Mouse (Mus musculus): ENCODE results near the gene Rad9a. TPM values are rescaled to one million over a fixed set of nuclear protein-coding genes. Genes with fewer than 3 reads are reported as not detected.

The Rad9a gene
- total and polyA plus RNA-seq, 2 experiments from 2014 or later = 9.5 to 12.3 TPM

DNA sequence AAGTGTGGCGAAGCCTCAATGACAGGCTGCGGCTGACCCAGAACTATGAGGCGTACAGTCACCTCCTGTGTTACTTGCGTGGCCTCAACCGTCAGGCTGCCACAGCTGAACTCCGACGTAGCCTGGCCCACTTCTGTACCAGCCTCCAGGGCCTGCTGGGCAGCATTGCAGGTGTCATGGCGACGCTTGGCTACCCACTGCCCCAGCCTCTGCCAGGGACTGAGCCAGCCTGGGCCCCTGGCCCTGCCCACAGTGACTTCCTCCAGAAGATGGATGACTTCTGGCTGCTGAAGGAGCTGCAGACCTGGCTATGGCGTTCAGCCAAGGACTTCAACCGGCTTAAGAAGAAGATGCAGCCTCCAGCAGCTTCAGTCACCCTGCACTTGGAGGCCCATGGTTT, 20.7 kb upstream of the Rad9a start:
- Histone ChIP-seq H3K27me3 (ENCODE audit: control insufficient read depth, insufficient read depth, low read length) (no peaks in the 10 kb centered on the region), H3K4me2 (ENCODE audit: low read depth, low read length) (no peak overlapping the region), H3K36me3 (replicated peaks; ENCODE audit: control insufficient read depth, insufficient read depth, low read length) (no peaks in the 10 kb centered on the region), H3K9ac (replicated peaks; ENCODE audit: low read depth, low read length) (no peak overlapping the region), H3K27ac (ENCODE audit: low read depth) (no peak overlapping the region), H3K4me3 (ENCODE audit: low read depth, low read length) (no peak overlapping the region), H3K9me3 (replicated peaks; ENCODE audit: control insufficient read depth, low read length) (no peaks in the 10 kb centered on the region), H3K4me1 (ENCODE audit: control insufficient read depth, insufficient read depth) (peaks cover 13% of the 10 kb centered on the region; the same call in 1 of the 2 replicates)
- DNase-seq (ENCODE audit: low spot score) (no peak), ATAC-seq (ENCODE audit: insufficient read depth, low read depth) (no peak)
- TF ChIP-seq CTCF (IDR thresholded peaks at IDR 0.05; ENCODE audit: low read depth) (no peak), EP300 (IDR thresholded peaks at IDR 0.05; ENCODE audit: low read depth) (no peak)
- WGBS = 67% methylated on average over 11 of the region's 11 CpGs

- no peaks in the 10 kb centered on the region for H3K9me3 ChIP-seq (replicated peaks; ENCODE audit: control insufficient read depth, low read length)
- peaks cover 14% of the 10 kb centered on the region for H3K4me1 ChIP-seq (ENCODE audit: control insufficient read depth, insufficient read depth)
- WGBS = 32% methylated on average over 13 of the region's 14 CpGs
- 0 out of 2 replicates have a peak, but pooled peaks have one; percentile 7 for ATAC-seq (ENCODE audit: insufficient read depth, low read depth)
- H3K4me3 ChIP-seq (ENCODE audit: low read depth, low read length) = no peak overlapping the region
- no peak overlapping the region for H3K27ac ChIP-seq (ENCODE audit: low read depth)
- 0 out of 2 replicates have a peak, but pooled peaks cover 8% of the 10 kb centered on the region for H3K27me3 ChIP-seq (ENCODE audit: control insufficient read depth, insufficient read depth, low read length)
- no peak for TF ChIP-seq EP300 (IDR thresholded peaks at IDR 0.05; ENCODE audit: low read depth)
- TF ChIP-seq CTCF (IDR thresholded peaks at IDR 0.05; ENCODE audit: low read depth) = no peak
- H3K36me3 ChIP-seq (replicated peaks; ENCODE audit: control insufficient read depth, insufficient read depth, low read length) = no peaks in the 10 kb centered on the region
- no peak overlapping the region for H3K9ac ChIP-seq (replicated peaks; ENCODE audit: low read depth, low read length)
- DNase-seq (ENCODE audit: low spot score) = no peak
- peak overlapping the region; percentile 17 for H3K4me2 ChIP-seq (ENCODE audit: low read depth, low read length)
Measured at GRCm38 (mm10) chr19:4220957-4221743, 19.7 kb upstream of the Rad9a start.

DNA sequence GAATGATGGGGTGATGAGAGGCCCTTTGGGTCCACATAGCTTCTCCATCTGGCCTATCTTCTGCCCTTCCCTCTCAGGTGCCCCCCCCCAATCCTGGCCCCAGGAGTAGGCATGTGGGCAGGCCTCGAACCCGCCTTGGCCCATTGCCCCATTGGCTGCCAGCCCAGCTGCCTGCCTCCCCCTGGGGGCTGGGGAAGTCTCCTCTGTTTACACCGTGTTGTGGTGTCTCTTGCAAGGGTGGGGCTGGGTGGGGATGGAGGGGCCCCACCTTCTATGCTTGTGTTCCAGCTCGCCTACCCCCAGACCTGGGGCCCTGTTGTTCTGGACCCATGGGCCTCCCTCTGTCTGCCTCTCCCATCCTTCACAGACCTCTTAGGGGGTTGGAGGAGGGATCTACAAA, 19.0 kb upstream of the Rad9a start:
- Histone ChIP-seq H3K4me1 (ENCODE audit: control insufficient read depth, insufficient read depth) (peaks cover 21% of the 10 kb centered on the region), H3K36me3 (replicated peaks; ENCODE audit: control insufficient read depth, insufficient read depth, low read length) (no peaks in the 10 kb centered on the region), H3K4me2 (ENCODE audit: low read depth, low read length) (no peak overlapping the region), H3K9ac (replicated peaks; ENCODE audit: low read depth, low read length) (0 out of 2 replicates have a peak overlapping the region, but pooled peaks have one; percentile 18), H3K27ac (ENCODE audit: low read depth) (no peak overlapping the region), H3K27me3 (ENCODE audit: control insufficient read depth, insufficient read depth, low read length) (peaks cover 12% of the 10 kb centered on the region; the same call in 1 of the 2 replicates), H3K4me3 (ENCODE audit: low read depth, low read length) (no peak overlapping the region), H3K9me3 (replicated peaks; ENCODE audit: control insufficient read depth, low read length) (no peaks in the 10 kb centered on the region)
- WGBS = 47% methylated on average over 4 of the region's 4 CpGs
- TF ChIP-seq CTCF (IDR thresholded peaks at IDR 0.05; ENCODE audit: low read depth) (no peak), EP300 (IDR thresholded peaks at IDR 0.05; ENCODE audit: low read depth) (no peak)
- DNase-seq (ENCODE audit: low spot score) (no peak), ATAC-seq (ENCODE audit: insufficient read depth, low read depth) (no peak)

DNA sequence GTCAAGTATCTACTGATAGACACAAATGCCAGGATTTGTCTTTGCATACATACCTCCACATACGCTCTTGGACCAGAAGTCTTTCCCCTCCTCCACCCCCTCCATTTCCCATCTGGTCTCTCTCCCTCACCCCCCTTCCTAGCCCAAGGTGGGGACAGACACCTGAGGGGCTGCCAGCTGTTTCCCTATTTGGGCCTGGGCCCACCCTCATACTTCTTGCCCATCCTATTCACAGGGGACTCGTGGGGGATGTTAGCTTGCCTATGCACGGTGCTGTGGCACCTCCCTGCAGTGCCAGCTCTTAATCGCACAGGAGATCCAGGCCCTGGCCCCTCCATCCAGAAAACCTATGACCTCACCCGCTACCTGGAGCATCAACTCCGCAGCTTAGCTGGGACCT, 18.5 kb upstream of the Rad9a start:
- TF ChIP-seq EP300 (IDR thresholded peaks at IDR 0.05; ENCODE audit: low read depth) (no peak), CTCF (IDR thresholded peaks at IDR 0.05; ENCODE audit: low read depth) (no peak)
- DNase-seq (ENCODE audit: low spot score) = no peak
- Histone ChIP-seq H3K9me3 (replicated peaks; ENCODE audit: control insufficient read depth, low read length) (no peaks in the 10 kb centered on the region), H3K27me3 (ENCODE audit: control insufficient read depth, insufficient read depth, low read length) (peaks cover 17% of the 10 kb centered on the region), H3K4me3 (ENCODE audit: low read depth, low read length) (no peak overlapping the region), H3K4me1 (ENCODE audit: control insufficient read depth, insufficient read depth) (peaks cover 25% of the 10 kb centered on the region), H3K4me2 (ENCODE audit: low read depth, low read length) (no peak overlapping the region), H3K9ac (replicated peaks; ENCODE audit: low read depth, low read length) (no peak overlapping the region), H3K36me3 (replicated peaks; ENCODE audit: control insufficient read depth, insufficient read depth, low read length) (no peaks in the 10 kb centered on the region), H3K27ac (ENCODE audit: low read depth) (no peak overlapping the region)
- no peak for ATAC-seq (ENCODE audit: insufficient read depth, low read depth)
- 74% methylated on average over 6 of the region's 6 CpGs for WGBS

DNA sequence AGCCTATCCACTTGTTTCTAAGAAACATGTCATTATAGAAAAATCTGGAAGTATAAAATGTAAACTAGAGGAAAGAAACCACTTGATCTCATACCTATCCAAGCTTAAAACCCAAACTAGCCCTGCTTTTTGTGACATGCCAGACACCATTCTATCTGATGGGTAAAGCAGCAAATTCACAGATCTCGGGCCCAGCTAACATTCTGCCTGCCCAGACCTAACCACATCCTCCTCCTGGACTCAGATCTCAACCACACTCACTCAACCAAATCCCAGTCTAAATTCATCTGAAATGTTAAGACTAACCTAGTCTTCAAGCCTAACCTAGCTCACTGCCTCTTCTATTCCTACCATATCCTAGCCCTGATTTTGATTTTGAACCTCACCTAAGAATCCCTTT, 17.3 kb upstream of the Rad9a start:
- 69% methylated on average over 1 of the region's 1 CpGs for WGBS
- H3K4me1 ChIP-seq (ENCODE audit: control insufficient read depth, insufficient read depth) = peaks cover 29% of the 10 kb centered on the region

More for the DNA sequence above, 17.3 kb upstream of the Rad9a start:
- H3K4me2 ChIP-seq (ENCODE audit: low read depth, low read length) = no peak overlapping the region
- peaks cover 21% of the 10 kb centered on the region for H3K27me3 ChIP-seq (ENCODE audit: control insufficient read depth, insufficient read depth, low read length)
- no peaks in the 10 kb centered on the region for H3K36me3 ChIP-seq (replicated peaks; ENCODE audit: control insufficient read depth, insufficient read depth, low read length)
- no peak overlapping the region for H3K9ac ChIP-seq (replicated peaks; ENCODE audit: low read depth, low read length)
- no peak for ATAC-seq (ENCODE audit: insufficient read depth, low read depth)
- H3K4me3 ChIP-seq (ENCODE audit: low read depth, low read length) = no peak overlapping the region
- no peak for DNase-seq (ENCODE audit: low spot score)
- no peak overlapping the region for H3K27ac ChIP-seq (ENCODE audit: low read depth)
- H3K9me3 ChIP-seq (replicated peaks; ENCODE audit: control insufficient read depth, low read length) = no peaks in the 10 kb centered on the region
- TF ChIP-seq CTCF (IDR thresholded peaks at IDR 0.05; ENCODE audit: low read depth) = no peak
- no peak for TF ChIP-seq EP300 (IDR thresholded peaks at IDR 0.05; ENCODE audit: low read depth)
